Mouse (Mus musculus) T-helper 17 cell (primary cell): ENCODE measurements around the gene Ppib.

Experiments
- in situ Hi-C, 2 experiments: fragments of 300-600 bp; cut with MboI, MseI; formaldehyde crosslinking; loops; 1 replicate in 1 of 2; 2 replicates in 1 of 2; pipeline ENCODE4 v1.15.1; 2025; ENCODE audit warnings: high pct_unique_total_duplicates in 2 of 2

Ppib gene

GRCm38 (mm10) chr9:66078072-66078471 lies 18.1 kb downstream of the Ppib start:
- in situ Hi-C loops, result no loop called here

- in situ Hi-C loops, result no loop called here
Measured at GRCm38 (mm10) chr9:66078493-66078892, 18.5 kb downstream of the Ppib start.

DNA sequence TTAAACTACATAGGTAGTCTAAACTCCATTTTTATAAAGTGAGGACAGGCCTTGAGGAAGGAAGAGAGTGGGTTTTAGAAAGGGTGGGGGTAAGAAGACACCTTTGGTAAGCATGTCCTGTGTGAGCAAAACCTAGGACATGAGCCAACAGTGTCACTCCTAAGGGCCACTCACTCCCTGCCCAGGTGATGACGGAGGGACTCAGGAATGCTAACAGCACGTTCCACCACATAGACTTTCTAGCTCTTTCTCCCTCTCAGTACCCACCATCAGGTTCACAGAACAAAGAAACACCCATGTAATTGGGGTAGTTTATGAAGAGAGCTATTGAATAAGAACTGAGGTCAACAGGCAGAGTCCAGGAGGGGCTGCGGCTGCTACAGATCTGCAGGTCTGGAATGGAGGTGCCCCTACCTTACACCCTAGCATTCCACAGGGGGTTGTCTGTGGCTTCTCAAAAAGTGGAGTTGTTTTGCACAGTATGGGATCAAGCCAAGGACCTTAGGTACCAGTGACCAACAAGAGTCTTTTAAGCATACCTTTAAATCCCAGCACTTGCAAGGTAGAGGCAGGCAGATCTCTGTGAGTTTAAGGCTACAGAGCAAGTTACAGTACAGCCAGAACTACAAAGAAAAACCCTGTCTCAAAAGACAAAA lies 20.9 kb downstream of the Ppib start:
- in situ Hi-C loops, result no loop called here

GRCm38 (mm10) chr9:66081999-66082398 lies 22.0 kb downstream of the Ppib start:
- in situ Hi-C loops, result no loop called here

DNA sequence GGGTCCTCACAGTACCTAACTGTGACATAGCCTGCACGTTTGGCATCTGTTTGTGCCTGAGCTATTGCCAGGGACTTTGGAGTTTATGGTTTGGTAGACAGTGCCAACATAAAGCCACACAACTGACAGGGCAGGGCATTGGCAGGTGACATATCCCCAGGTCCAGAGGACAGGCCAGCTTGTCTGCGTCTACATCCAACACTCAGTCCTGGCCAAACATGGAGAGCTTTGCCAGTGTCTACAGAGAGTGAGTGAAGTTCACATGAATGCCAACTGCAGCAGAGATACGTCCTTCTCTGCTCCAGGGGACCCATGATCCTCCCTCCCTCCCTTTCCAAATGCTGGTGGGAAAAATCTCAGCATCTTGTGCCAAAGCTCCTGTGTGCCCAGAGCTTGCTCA lies 24.1 kb downstream of the Ppib start:
- in situ Hi-C loops, result no loop called here

DNA sequence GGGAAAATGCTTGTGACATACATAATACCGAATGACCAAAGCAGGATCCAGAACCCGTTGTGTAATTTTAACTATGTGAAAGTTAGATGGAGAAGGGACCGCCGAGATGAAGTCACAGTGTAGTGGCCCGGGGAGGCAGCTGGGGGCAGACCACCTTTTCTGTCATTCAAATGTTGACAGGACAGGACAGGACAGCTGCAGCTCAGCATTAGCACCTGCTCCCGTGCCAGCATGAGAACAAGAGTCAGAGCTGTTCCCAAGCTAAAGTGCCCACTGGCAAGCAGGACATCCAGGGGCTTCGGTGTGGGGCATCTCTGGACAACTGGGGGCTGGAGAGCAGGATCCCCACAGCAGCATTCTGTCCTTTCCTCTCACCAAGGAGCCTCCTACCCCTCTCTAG lies 27.0 kb downstream of the Ppib start:
- in situ Hi-C loops, result no loop called here

- in situ Hi-C loops, result no loop called here
Measured at GRCm38 (mm10) chr9:66088411-66088810, 28.4 kb downstream of the Ppib start.

DNA sequence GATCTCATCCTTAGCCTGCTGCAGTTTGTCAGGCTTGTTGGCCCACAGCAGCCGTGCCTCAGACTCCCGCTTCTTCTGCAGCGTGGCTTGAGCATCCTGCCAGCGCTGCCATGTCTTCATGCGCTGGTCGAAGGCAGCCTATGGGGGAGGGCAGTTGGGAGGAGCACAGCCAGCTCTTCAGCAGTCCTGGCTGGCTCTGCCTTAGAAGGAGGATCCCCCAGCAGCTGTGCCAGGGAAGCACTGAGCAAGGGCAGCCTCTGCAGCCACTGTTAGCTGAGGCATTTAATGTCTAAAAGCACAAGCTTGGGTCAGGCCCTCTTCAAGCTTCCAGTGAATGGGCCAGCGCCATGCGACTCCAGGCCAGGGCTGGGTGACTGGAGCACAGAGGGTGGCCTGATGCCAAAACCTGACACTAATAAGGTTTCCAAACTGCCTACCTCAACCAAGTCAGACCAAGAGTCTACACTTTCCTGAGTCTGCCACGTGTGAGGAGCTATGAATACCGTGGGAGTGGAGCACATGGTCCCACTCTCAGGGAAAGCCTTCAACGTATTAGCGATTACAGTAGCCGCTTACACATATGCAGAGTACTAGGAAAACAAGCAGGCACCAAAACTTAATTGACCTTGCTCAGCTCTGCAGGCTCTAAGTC lies 30.7 kb downstream of the Ppib start:
- in situ Hi-C loops, result no loop called here

- in situ Hi-C loops, result no loop called here
Measured at GRCm38 (mm10) chr9:66091327-66092231, 31.6 kb downstream of the Ppib start.

DNA sequence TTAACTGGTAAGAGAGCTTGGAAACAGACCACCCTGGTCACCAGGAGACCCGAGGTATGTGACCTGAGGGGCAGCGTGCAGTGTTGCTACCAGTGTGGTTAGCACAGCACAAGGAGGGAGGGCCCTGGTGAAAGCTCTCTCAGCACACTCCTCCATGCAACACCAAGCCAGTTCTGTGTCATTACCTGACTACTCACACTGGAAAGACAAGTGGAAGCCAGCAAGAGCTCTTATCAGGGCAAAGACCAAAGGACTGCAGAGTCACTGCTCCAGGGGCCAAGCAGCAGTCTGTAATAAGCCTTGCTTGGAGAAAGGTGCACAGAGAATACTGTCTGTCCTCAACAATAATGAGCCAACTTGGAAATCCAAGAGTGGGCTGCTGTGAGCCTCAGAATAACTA lies 32.6 kb downstream of the Ppib start:
- in situ Hi-C loops, result no loop called here

DNA sequence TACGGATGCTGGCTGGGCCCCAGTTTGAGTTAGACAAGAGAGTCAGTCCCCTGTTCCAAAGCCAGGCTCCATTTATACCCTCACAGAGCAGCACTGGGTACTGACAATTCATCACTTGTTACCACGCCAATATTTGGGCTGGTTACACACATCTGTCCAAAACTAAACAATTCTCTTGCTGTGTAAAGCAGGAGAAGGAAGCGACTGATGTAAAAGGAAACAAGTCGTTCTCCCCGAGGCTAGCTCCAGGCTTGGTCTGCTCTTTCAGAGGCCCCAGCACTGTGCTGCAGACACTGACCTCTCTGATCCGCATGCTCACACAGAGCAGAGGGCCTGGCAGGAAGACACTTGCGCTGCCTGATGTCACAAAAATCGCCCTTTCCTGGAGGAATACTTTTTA lies 41.6 kb downstream of the Ppib start:
- in situ Hi-C loops, result no loop called here

GRCm38 (mm10) chr9:66102668-66103067 lies 42.6 kb downstream of the Ppib start:
- in situ Hi-C loops, result no loop called here

GRCm38 (mm10) chr9:66104601-66105000 lies 44.6 kb downstream of the Ppib start:
- in situ Hi-C loops, result no loop called here

DNA sequence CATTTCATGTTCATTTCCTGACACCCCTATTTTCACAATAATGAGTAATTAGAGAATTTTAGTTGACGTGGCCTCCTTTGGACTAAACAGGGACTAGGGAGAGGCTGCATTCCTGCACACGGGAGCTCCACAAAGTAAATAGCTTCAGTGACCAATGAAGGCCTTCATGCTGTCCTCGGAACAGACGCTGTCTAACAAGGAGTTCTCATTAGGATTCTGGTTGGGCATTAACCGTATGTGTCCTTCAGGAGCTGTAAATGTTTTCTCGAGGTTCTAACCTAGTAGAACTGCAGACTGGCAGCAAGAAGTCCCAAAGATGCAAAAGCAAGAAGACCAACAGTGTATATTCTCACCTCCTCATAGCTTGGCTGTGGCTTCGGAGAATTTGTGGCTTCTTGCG lies 45.1 kb downstream of the Ppib start:
- in situ Hi-C loops, result no loop called here

DNA sequence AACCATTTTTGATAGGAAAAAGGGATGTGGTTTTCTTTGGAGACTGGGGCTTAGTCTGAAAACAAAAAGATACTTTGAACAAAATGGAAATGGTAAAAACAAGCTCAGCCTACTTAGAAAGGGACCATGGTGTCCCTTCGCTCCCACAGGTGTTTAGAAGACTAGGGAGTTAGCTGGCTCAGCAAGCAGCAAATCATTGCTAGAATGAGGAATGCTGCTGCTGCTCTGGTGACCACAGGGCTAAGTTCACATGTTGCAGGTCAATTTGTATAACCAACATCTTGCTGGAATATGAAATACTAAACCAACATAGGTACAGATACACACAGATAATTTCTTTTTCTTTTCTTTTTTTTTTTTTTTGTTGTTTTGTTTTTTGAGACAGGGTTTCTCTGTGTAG lies 49.6 kb downstream of the Ppib start:
- in situ Hi-C loops, result no loop called here

DNA sequence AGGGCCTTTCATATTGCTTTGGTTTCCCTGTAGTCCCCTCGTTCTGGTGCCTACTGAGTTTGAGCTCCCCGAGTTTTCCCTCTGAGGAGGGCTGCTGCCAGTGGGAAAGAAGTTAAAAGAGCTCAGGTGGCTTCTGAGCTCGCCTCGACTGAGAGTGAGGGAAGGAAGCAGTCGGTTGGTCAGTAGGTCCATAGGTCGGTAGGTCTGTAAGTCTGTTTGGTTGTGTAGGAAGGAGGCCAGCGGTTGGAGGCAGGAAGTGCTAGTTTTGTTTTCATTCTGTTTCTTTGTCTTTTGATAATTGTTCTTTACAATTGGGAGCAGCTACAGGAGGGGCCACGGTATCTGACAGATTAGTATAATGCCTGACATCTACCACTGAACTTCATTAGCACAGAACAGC lies 50.1 kb downstream of the Ppib start:
- in situ Hi-C loops, result no loop called here

DNA sequence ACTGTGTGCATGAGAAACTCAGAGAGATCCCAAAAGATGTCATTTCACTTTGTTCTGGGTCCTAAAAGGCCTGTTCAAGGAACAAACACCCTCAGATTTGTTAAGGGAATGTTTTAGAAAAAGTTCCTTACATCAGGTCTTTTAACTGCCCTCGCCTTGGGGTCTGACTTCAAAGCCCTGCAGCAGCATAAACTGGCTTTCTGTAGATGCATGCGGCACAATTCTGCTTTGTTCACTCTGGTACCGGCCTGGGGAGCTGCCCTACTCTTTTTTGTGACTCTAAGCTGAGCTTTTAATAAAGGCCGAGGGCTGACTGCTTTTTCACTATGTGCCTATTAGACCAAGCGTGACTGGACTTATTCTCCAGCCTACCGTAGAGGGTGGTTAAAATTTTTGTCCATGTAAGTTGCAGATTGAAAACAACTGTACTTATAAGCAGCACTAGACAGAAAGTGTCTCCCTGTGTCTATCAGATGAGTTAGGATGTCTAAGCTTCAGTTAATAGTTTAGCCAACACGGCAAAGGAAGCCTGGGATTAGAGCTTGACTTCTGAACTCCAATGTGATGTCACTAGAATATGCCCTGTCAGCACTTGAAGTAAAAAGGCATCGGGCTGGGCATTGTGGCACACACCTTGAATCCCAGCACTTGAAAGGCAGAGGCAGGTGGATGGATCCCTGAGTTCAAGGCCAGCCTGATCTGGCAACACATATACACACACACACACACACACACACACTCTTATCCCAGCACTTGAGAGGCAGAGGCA lies 50.8 kb downstream of the Ppib start:
- in situ Hi-C loops, result no loop called here

DNA sequence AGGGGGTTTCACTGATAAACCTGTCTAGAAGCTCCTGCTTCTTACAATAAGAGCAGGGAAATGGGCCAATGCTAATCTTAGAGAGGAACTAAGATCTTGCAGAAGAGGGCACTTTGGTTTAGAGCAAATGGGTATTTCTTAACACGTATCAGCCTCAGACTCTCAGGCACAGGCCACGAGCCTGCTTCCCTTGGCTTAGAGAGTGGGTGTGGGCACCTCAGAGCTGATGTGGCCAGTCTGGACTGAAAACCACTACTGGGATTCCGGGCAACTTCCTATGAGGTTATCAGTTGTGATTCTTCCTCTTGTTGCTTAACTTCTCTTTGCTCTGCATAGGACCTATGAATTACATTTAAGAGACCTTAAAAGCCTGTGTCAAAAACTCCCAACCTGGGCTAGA lies 54.3 kb downstream of the Ppib start:
- in situ Hi-C loops, result no loop called here
